Mouse (Mus musculus): ENCODE data around the gene Gm10160. TPM values are rescaled to one million over a fixed set of nuclear protein-coding genes. Genes with fewer than 3 reads are reported as not detected.

Gm10160 gene
- not detected in 2 replicates for polyA plus RNA-seq (2015; fragmentation: Nextera tagmentation; extraction: Ambion mirVana)

DNA sequence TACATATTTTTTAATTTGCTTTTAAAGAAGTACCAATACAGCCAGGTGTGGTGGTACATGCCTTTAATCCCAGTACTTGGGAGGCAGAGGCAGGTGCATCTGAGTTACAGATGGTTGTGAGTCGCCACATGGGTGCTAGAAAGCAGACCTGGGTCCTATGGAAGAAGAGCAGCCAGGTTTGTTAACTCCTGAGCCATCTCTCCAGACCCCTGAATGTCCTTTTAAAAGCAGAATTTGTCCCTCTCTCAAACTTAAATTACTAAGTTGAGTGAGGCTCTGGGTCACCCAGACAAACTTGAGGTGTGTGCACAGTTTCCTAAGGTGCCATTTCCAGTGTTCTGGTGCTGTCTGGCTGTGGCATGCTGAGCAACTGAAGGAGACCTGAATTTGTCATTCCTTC lies at the start of gene Gm10160:
Gene Gm10160 (minus strand): TSS at position 101 of the 400 bp plus-strand sequence.
- Histone ChIP-seq H3K4me1 (ENCODE audit: insufficient read depth, low read depth, low read length) (no peaks in the 10 kb centered on the region), H3K4me3 (ENCODE audit: low read depth, low read length) (no peak within 1 kb of the TSS), H3K27ac (ENCODE audit: low read length) (no peak within 1 kb of the TSS; the same call in 1 of the 2 replicates), H3K36me3 (ENCODE audit: insufficient read depth, low read length) (no peaks in the 10 kb centered on the region), H3K4me2 (replicated peaks; ENCODE audit: low read depth, low read length) (peak within 1 kb of the TSS; percentile 30; the same call in 1 of the 2 replicates), H3K27me3 (replicated peaks; ENCODE audit: insufficient read depth, low read length) (0 out of 2 replicates have a peak, but pooled peaks cover 6% of the 10 kb centered on the region), H3K9me3 (ENCODE audit: low read length) (no peaks in the 10 kb centered on the region), H3K9ac (replicated peaks; ENCODE audit: low read depth) (no peak within 1 kb of the TSS)
- 96% methylated on average over 1 of the region's 1 CpGs for WGBS
- ATAC-seq (no peak), DNase-seq (ENCODE audit: low spot score) (no peak)
- TF ChIP-seq CTCF (IDR thresholded peaks at IDR 0.05) (no peak), EP300 (IDR thresholded peaks at IDR 0.05) (no peak)

DNA sequence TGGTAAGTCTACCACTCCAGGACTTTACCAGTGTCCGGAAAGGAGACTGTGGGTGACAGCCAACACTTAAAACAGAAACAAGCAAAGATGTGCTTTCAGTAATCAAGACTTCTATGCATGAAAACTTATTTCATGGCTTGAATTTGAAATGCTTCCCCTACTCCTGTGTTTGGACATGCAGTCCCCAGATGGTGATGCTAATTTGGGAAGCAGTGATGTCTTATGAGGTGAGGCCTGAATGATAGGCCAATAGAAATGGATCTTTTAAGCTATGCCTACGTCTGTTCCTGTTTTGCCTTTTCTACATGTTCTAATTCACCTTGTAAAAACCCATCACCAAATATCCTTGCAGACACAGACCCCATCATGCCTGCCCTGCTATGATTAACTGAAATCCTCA lies 49.3 kb upstream of the Gm10160 start:
- no peaks in the 10 kb centered on the region for H3K9me3 ChIP-seq (ENCODE audit: low read length)
- no peak overlapping the region for H3K4me2 ChIP-seq (replicated peaks; ENCODE audit: low read depth, low read length)
- 68% methylated on average over 2 of the region's 2 CpGs for WGBS
- TF ChIP-seq EP300 (IDR thresholded peaks at IDR 0.05) (no peak), CTCF (IDR thresholded peaks at IDR 0.05) (no peak)
- no peak overlapping the region for H3K4me3 ChIP-seq (ENCODE audit: low read depth, low read length)
- no peaks in the 10 kb centered on the region for H3K27me3 ChIP-seq (replicated peaks; ENCODE audit: insufficient read depth, low read length)
- H3K4me1 ChIP-seq (ENCODE audit: insufficient read depth, low read depth, low read length), result no peaks in the 10 kb centered on the region
- no peak overlapping the region for H3K27ac ChIP-seq (ENCODE audit: low read length)
- DNase-seq (ENCODE audit: low spot score) (no peak), ATAC-seq (no peak)
- no peak overlapping the region for H3K9ac ChIP-seq (replicated peaks; ENCODE audit: low read depth)
- H3K36me3 ChIP-seq (ENCODE audit: insufficient read depth, low read length), result no peaks in the 10 kb centered on the region

DNA sequence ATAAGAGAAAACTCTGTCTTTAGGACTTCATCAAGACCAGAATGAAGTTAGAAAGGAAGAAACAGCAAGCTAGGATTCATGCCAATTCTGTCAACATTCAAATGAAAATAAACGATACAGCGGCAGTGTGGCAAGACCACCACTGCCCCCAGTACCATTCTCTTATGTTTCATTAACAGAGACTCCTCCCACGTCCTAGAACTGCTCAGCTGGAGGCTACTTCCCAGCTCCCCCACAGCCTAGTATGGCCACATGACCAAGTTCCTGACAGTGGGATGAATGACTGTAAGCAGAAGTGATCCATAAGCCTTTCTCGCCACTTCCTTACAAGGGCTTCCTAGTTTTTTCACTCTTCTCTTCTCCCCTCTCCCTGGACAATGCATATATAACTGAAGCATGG lies 48.5 kb upstream of the Gm10160 start:
- peak; percentile 75 for DNase-seq (ENCODE audit: low spot score)
- Histone ChIP-seq H3K27me3 (replicated peaks; ENCODE audit: insufficient read depth, low read length) (no peaks in the 10 kb centered on the region), H3K9me3 (ENCODE audit: low read length) (no peaks in the 10 kb centered on the region), H3K9ac (replicated peaks; ENCODE audit: low read depth) (no peak overlapping the region), H3K27ac (ENCODE audit: low read length) (no peak overlapping the region), H3K36me3 (ENCODE audit: insufficient read depth, low read length) (no peaks in the 10 kb centered on the region), H3K4me1 (ENCODE audit: insufficient read depth, low read depth, low read length) (no peaks in the 10 kb centered on the region), H3K4me3 (ENCODE audit: low read depth, low read length) (no peak overlapping the region), H3K4me2 (replicated peaks; ENCODE audit: low read depth, low read length) (no peak overlapping the region)
- WGBS, result 34% methylated on average over 4 of the region's 4 CpGs
- TF ChIP-seq EP300 (IDR thresholded peaks at IDR 0.05) (no peak), CTCF (IDR thresholded peaks at IDR 0.05) (no peak)
- peak; percentile 89 for ATAC-seq

DNA sequence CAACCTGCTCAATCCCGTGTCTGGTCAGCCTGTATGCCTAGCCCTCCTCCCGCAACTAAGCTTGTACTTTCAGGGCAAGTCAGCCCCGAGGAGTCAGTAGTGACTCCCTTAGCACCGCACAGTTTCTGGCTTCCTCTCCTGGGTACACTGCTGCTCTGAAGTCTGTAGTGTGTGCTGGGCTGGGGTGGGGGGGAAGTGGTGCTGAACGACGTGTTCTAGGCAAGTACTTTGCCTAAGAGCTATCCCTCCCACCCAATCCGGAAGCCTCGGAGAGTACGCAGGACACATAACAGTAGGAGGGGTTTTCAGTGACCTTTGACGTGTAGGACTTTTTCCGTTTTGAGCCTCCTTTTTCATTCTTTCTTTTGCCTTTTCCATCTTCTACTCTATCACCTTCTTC lies 43.8 kb upstream of the Gm10160 start:
- DNase-seq (ENCODE audit: low spot score), result no peak
- H3K27me3 ChIP-seq (replicated peaks; ENCODE audit: insufficient read depth, low read length), result no peaks in the 10 kb centered on the region
- H3K4me3 ChIP-seq (ENCODE audit: low read depth, low read length), result no peak overlapping the region
- H3K27ac ChIP-seq (ENCODE audit: low read length), result no peak overlapping the region
- 44% methylated on average over 11 of the region's 11 CpGs for WGBS
- no peak overlapping the region for H3K9ac ChIP-seq (replicated peaks; ENCODE audit: low read depth)
- no peaks in the 10 kb centered on the region for H3K9me3 ChIP-seq (ENCODE audit: low read length)
- no peaks in the 10 kb centered on the region for H3K36me3 ChIP-seq (ENCODE audit: insufficient read depth, low read length)
- no peaks in the 10 kb centered on the region for H3K4me1 ChIP-seq (ENCODE audit: insufficient read depth, low read depth, low read length)
- no peak overlapping the region for H3K4me2 ChIP-seq (replicated peaks; ENCODE audit: low read depth, low read length)
- no peak for ATAC-seq
- TF ChIP-seq CTCF (IDR thresholded peaks at IDR 0.05), result no peak
- TF ChIP-seq EP300 (IDR thresholded peaks at IDR 0.05), result no peak

DNA sequence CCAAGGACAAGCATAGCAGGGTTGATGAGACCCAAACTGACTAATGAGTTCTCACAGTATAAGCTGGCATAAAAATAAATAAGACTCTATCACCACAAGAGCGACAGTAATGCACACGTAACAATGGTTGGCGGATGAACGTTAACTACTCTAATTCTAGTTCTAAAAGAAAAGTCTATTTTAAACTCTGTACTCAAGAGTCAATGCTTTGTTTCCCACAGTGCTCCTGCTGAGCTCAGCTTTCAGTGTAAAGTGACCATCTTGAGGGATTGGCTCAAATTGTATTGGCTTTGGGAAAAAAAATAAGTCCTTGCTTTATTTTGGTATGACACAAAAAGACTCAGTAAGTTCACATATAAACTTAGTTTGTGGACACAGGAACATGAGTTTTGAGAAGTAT lies 29.5 kb upstream of the Gm10160 start:
- Histone ChIP-seq H3K4me1 (ENCODE audit: insufficient read depth, low read depth, low read length) (no peaks in the 10 kb centered on the region), H3K9me3 (ENCODE audit: low read length) (no peaks in the 10 kb centered on the region), H3K9ac (replicated peaks; ENCODE audit: low read depth) (no peak overlapping the region), H3K27me3 (replicated peaks; ENCODE audit: insufficient read depth, low read length) (no peaks in the 10 kb centered on the region), H3K4me3 (ENCODE audit: low read depth, low read length) (no peak overlapping the region), H3K27ac (ENCODE audit: low read length) (no peak overlapping the region), H3K4me2 (replicated peaks; ENCODE audit: low read depth, low read length) (no peak overlapping the region), H3K36me3 (ENCODE audit: insufficient read depth, low read length) (no peaks in the 10 kb centered on the region)
- DNase-seq (ENCODE audit: low spot score) (no peak), ATAC-seq (no peak)
- 77% methylated on average over 4 of the region's 4 CpGs for WGBS
- TF ChIP-seq CTCF (IDR thresholded peaks at IDR 0.05), result no peak
- TF ChIP-seq EP300 (IDR thresholded peaks at IDR 0.05), result no peak

DNA sequence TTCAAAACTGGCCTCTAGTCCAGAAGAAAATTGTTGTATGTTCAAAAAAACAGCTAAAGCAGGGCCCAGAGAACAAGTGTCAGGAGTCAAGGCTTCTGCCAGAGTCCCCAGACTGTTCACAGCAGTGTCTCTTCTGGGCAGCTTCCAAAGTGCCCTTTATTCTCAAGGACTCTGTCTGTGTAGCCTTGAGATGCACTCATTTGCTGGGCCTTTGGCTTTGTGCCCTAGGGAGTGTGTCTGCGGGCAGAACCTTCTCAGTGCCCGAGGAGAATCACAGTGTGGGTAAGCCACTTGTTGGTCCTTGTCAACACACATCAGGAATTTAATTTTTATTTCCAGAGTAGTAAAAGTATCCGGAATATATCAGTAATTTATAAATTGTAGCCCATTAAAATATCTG lies 26.0 kb upstream of the Gm10160 start:
- H3K27ac ChIP-seq (ENCODE audit: low read length), result no peak overlapping the region
- no peak overlapping the region for H3K9ac ChIP-seq (replicated peaks; ENCODE audit: low read depth)
- no peaks in the 10 kb centered on the region for H3K4me1 ChIP-seq (ENCODE audit: insufficient read depth, low read depth, low read length)
- no peaks in the 10 kb centered on the region for H3K9me3 ChIP-seq (ENCODE audit: low read length)
- no peak overlapping the region for H3K4me3 ChIP-seq (ENCODE audit: low read depth, low read length)
- 52% methylated on average over 3 of the region's 3 CpGs for WGBS
- H3K36me3 ChIP-seq (ENCODE audit: insufficient read depth, low read length), result no peaks in the 10 kb centered on the region
- ATAC-seq (no peak), DNase-seq (ENCODE audit: low spot score) (no peak)
- H3K27me3 ChIP-seq (replicated peaks; ENCODE audit: insufficient read depth, low read length), result no peaks in the 10 kb centered on the region
- TF ChIP-seq EP300 (IDR thresholded peaks at IDR 0.05) (no peak), CTCF (IDR thresholded peaks at IDR 0.05) (no peak)
- no peak overlapping the region for H3K4me2 ChIP-seq (replicated peaks; ENCODE audit: low read depth, low read length)

DNA sequence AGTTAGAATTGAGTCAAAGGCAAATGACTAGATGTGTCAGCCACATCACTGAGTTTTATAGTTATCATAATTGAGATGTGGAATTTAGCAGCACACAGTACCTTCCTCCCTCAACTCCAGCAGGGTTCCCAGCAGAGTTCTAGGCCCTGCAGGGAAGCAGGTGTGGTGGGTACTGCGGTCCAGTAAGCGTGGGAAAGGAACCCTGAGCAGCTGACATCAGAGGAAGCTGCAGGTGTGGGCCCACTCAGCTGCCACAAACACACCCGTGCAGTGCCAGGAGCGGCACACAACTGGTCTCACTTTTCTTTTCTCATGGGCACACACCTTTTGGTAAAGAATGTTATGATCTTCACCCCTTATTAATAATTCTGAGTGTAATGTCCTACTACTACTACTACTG lies 25.2 kb upstream of the Gm10160 start:
- Histone ChIP-seq H3K9me3 (ENCODE audit: low read length) (no peaks in the 10 kb centered on the region), H3K27ac (ENCODE audit: low read length) (no peak overlapping the region), H3K36me3 (ENCODE audit: insufficient read depth, low read length) (no peaks in the 10 kb centered on the region), H3K27me3 (replicated peaks; ENCODE audit: insufficient read depth, low read length) (no peaks in the 10 kb centered on the region), H3K9ac (replicated peaks; ENCODE audit: low read depth) (no peak overlapping the region), H3K4me1 (ENCODE audit: insufficient read depth, low read depth, low read length) (no peaks in the 10 kb centered on the region), H3K4me2 (replicated peaks; ENCODE audit: low read depth, low read length) (no peak overlapping the region), H3K4me3 (ENCODE audit: low read depth, low read length) (no peak overlapping the region)
- DNase-seq (ENCODE audit: low spot score) (no peak), ATAC-seq (no peak)
- TF ChIP-seq CTCF (IDR thresholded peaks at IDR 0.05) (no peak), EP300 (IDR thresholded peaks at IDR 0.05) (no peak)
- 79% methylated on average over 4 of the region's 4 CpGs for WGBS

Measured in lung, postnatal 0 days (tissue).